Mouse (Mus musculus) hindlimb bud, embryonic 11.5 days (tissue): ENCODE results near the gene Slc22a5.

Source experiments
- DNase-seq: peaks from one replicate; pipeline ENCODE4 v3.0.0-alpha.2; 2012; ENCODE audit warnings: low read depth, low spot score; ENCODE audit errors: extremely low spot score

Gene Slc22a5

DNA sequence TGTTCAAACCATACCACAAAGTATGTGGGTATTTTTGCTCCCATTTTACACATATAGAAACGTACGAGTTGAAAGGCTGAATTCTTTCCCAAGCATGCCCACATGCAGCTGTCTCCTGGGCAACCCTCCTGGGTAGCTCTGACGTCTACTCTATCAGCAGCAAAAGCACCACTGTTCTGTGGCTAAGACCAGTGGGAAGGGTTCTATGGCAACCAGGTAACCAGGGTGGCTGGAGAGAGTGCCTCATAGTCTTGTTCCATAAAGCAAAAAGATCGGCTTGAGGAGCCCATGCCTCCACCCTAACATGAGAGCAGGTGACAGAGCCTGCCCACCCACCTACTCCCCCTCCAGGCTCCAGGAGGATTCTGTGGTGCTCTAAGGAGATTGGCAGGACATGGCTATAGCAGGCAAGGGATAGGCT is 49.3 kb downstream of the Slc22a5 start:
- no peak for DNase-seq

DNA sequence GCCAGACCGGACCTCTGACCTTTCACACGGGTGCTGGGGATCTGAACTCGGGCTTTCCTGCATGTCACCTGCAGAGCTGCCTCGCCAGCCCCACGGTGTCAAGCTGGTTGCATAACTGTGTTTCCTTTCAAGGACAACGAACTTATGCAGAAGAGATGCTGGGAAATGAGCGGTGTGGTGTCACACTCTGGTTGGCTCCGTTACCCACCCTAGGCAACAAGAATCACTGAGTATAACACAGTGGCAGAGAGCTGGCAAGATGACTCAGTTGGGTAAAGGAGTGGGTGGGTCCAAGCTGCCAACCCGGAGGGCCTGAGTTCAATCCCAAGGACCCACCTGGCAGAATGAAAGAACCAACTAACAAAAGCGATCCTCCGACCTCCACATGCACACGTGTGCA is 49.9 kb downstream of the Slc22a5 start:
- DNase-seq: no peak

- no peak for DNase-seq
Measured at GRCm38 (mm10) chr11:53839663-53840642, 51.5 kb downstream of the Slc22a5 start.

- no peak for DNase-seq
Measured at GRCm38 (mm10) chr11:53839147-53839546, 52.3 kb downstream of the Slc22a5 start.

GRCm38 (mm10) chr11:53837731-53838130 is 53.7 kb downstream of the Slc22a5 start:
- DNase-seq: no peak

DNA sequence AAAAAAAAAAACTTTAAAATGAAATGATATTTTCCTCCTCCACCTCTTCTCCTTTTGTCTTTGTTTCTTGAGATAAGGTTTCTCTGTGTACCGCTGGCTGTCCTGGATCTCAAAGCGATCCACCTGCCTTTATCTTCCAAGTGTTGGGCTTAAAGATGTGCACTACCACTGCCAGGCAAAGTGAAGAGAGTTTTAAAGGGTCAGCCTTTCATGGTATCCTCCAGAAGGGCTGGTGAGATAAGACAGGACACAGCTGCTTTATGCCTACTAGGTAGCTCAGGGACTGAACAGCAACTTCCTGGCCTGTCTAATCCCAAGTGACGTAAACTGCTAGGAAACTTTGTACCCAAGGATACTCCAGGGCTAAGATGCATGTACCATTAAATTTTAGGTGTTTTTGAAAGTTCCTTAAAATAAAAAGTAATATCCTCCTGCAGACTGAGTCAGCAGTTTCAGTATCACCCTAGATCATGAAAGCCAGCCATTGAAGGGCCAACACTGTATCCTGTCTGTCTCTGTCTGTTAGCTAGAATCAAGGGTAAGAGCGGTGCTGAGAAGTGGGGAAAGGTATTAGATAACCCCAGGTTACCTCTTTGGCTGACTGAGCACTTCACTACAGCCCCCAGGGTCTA is 56.0 kb downstream of the Slc22a5 start:
- DNase-seq: no peak

DNA sequence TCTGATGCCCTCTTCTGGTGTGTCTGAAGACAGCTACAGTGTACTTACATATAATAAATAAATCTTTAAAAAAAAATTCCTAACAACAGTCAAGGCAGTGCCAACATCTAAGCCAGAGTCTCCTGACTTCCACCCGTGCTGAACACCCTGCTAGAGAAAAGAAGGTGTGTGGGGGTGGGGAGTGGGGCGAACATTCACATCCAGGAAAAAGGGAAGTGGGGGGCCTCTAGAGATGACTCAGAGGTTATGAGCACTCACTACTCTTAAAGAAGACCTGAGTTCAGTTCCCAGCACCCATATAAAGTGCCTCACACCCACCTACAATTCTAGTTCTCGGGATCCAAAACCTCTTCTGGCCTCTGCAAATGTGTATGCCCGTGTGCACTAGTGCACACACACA is 66.1 kb downstream of the Slc22a5 start:
- no peak for DNase-seq

- no peak for DNase-seq
Measured at GRCm38 (mm10) chr11:53821945-53822338, 69.5 kb downstream of the Slc22a5 start.

DNA sequence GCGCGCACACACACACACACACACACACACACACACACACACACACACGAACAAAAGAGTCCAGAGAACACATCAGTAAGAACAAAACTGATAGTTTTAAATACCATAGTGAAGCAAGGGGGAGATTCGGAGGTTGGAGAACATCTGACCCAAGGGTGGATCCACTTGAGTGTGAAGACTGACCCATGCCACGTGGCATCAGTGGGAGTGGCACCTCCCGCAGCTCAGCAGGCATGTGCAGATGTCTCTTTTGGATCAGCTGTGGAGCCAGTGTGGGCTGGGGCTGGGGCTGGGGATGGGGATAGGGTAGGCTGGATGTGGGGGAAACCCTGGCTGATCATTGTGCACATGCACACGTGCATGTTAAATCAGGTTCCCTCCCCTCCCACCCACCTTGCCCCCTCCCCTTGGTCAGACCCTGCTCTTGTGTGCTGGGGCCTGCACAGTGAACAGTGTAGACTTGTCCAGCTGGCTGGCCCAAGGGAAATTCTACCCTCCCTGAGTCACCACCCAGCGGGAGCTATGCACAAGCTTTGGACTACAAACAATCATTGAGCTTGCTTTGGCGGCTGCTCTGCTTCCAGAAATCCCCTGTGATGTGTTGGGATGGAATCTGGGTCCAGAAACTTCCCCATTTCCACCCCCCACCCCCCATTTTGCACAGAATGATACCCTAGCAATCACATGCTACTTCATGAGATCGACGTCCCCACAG is 70.1 kb downstream of the Slc22a5 start:
- no peak for DNase-seq

- no peak for DNase-seq
Measured at GRCm38 (mm10) chr11:53820516-53821170, 70.8 kb downstream of the Slc22a5 start.

GRCm38 (mm10) chr11:53819511-53819910 is 71.9 kb downstream of the Slc22a5 start:
- DNase-seq: no peak

DNA sequence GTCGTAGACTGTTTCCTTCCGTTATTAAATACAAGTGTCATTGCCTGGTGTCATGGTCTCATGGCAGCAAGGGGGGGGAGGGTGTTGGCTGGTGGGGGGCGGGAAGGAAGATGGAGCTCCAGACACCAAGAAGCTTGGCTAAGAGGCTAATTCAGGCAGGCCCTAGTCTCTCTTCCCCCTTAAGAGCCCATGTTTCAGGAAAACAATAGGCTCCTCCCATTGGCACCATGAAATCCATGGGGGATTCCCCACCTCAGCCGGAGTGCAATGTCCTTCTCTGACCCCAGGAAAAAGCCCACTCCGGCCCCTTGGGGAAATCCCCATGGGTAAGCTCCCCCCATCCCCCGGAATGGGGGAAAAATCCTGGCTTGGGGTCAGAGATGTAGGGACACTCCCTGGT is 72.7 kb downstream of the Slc22a5 start:
- DNase-seq: no peak

GRCm38 (mm10) chr11:53816841-53817375 is 74.6 kb downstream of the Slc22a5 start:
- DNase-seq: no peak

DNA sequence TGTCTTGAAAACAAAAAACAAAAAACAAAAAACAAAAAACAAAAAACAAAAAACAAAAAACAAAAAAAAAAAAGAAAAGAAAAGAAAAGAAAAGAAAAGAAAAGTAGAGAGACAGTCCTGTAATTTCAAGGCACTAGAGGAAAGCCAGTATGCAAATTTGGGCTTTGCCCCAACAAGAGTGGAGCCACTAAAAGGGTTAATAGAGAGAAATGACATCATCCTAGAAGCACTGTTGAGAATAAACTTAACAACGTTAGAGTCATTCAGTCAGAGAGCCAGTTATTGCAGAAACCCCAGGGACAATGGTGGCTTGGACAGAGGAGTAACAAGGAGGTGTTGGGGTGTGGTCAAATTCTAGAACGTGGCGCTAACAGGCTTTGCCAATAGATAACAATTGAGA is 76.7 kb downstream of the Slc22a5 start:
- no peak for DNase-seq
